Mouse (Mus musculus): ENCODE measurements around the gene Ostn. TPM values are rescaled to one million over a fixed set of nuclear protein-coding genes. Genes with fewer than 3 reads are reported as not detected.

The Ostn gene
- polyA plus RNA-seq (2021; fragmentation: Nextera tagmentation), result not detected in 2 replicates
- long read RNA-seq, experiment 1, result 0 reads
- long read RNA-seq, experiment 2, result 0 reads

GRCm38 (mm10) chr16:27307189-27307588 lies at the start of gene Ostn:
TSS of gene Ostn (plus strand) at chr16:27307489.

GRCm38 (mm10) chr16:27370191-27370590 lies 62.9 kb downstream of the Ostn start, which contains the start of gene Uts2b:
TSS of gene Uts2b (minus strand) at chr16:27370239.

GRCm38 (mm10) chr16:27388761-27389451 lies 81.6 kb downstream of the Ostn start, which contains the start of gene Ccdc50:
TSS of gene Ccdc50 (plus strand) at chr16:27388869.

Other genes with a start within 250 kb of the Ostn start
- not detected in 2 replicates for gene Uts2b, start 62.8 kb downstream of the Ostn start, polyA plus RNA-seq (2021; fragmentation: Nextera tagmentation)
- 17.1 and 17.9 TPM in 2 replicates for gene Ccdc50, start 81.4 kb downstream of the Ostn start, polyA plus RNA-seq (2021; fragmentation: Nextera tagmentation)